Mouse (Mus musculus) CD4-positive helper T cell, adult 2 months (primary cell): ENCODE data around the gene Fnbp1l.

Experiments
- DNase-seq: peaks from one replicate; pipeline ENCODE4 v3.0.0-alpha.2; 2012; ENCODE audit warnings: low read depth, missing footprints, low spot score

Fnbp1l gene

DNA sequence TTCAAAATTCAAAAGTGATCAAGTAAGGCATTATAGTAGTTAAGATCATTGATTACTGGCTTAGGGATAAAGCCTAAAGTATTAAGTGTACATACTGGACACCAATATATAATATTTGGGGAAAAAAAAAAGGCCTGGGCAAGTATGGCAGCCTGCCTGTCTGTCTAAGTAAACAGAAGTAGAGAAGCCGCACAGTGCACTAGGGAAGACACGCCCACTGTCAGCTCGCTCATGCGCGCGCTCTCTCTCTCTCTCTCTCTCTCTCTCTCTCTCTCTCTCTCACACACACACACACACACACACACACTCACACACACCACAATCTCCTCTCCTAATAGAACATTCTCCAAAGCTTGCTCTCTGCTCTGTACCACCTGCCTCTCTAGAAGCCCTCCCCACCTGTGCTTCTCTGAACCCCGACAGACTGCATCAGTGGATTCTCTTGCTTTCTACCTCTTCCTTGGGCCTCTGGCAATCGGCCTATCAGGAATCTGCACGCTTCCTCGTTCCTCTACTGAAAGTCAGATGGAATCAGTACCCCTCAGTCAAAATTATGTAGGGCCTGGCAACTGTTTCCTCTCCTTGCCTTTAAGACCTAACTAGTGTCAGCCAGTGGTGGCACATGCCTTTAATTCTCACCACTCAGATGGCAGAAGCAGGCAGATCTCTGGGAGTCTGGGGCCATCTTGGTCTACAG lies 13.3 kb downstream of the Fnbp1l start:
- DNase-seq = no peak

DNA sequence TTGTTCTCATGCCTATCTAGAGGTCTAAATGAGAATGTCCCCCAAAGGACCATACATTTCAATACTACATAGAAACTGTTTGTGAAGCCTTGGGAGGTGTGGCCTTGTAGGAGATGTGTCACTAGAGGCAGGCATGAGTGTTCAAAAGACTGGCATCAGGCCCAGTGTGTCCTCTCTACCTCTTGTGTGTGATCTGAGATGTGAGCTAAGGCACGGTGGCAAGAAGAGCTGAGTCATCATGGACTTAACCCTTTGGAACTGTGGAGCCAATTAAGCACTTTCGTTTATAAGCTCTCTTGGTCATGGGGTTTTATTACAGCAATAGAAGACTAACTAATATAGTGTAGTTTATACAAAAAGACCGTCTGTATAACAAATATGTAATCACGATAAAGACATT lies 16.3 kb downstream of the Fnbp1l start:
- DNase-seq = no peak

DNA sequence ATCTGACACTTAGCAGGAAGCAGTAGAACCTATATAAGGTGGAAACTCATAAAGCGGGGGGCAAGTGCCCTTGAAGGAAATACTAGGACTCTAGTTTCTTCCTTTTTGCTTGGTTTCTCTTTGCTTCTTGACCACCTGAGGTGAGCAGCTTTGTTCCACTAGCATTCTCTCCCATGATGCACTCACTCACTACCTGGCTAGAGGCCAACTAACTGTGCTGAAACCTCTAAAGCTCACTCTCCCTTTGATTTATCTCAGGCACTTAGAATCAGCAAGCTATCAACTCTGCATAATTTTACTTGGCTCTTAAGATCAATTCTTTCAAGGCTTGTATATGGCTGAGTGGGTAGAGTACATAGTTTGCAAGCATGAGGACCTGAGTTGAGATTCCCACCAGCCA lies 17.1 kb downstream of the Fnbp1l start:
- no peak for DNase-seq

DNA sequence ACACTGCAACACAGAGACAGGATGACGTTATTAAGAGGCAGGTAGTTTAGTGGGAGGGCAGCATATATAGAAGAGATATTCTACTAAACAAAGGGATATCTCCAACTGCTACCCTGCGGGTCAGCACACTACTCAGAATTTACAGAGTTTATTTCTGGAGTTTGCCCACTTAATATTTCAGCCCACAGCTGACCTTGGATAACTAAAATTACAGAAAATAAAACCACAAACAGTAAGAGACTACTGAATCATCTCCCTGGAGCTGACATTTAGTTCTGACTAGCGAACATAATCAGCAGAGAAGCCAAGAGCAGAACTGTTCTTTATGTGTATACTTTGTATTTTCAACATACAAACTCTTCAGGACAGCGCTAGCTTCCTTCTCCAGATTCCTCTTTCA lies 20.2 kb downstream of the Fnbp1l start:
- no peak for DNase-seq

DNA sequence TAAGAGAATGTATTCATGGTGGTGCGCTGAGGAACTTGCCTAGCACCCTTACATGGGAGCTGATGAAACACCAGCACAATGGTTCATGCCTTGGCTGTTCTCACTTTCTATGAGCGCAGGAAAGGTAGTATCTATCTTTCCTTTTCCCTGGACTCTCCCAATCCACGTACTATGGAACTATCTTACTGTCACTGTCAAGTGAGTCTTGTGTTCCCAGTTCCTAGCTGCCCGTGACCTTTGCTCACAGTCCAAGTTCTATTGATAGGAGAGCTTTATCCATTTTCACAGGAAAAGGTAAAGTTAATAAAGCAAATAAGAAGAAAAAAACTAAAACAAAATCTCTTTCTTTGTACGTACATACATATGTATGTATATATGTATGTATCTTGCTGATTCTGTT lies 28.7 kb downstream of the Fnbp1l start:
- no peak for DNase-seq

DNA sequence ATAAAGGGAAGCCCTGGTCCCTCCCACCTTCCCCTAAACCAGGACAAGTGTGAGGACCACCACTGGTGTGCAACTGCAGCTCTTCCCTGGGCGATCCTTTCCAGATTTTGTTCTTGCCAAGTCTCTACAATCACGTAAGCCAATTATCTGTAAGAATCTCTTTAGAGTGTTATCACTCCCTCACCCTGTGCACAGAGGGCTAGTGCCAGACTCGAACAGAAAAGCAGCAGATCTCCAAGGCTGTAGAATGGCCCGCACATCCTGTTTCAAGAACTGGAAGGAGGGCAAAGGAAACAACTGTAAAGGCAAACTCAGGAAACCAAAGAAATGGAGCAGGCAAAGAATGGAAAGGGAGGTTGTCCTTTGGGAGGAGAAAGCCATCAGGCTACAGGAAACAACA lies 29.2 kb downstream of the Fnbp1l start:
- no peak for DNase-seq

DNA sequence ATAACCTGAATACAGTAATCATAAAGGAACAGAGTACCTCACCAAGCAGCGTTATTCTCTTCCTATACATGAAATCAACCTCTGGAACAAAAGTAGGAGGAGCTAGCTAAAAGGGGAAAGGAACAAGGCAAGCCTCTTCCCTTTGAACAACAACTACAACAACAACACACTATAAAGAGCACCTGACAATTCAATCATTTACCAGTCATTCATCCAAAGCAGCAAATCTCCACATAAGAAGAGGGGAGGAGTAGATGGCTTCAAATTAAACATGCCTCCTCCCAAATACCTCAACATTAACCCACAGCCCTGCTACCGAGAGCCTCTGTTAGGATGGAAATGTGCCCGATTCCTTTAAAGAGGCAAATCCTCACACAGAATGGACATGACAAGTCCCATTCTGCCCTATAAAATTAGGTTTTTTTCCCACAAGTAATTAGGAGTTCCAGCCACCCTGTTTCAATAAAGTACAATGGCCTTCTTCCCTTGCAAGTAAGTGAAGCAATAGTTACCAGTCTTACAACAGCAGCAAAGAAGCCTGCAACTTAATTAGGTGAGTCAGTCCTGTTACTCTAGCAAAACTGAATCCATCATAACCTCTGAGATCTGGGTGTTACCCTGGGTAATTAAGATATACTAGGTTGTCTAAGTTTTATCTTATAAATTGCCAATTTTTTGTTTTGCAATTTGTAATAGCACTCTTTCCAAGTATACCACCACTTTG lies 32.4 kb downstream of the Fnbp1l start:
- no peak for DNase-seq

DNA sequence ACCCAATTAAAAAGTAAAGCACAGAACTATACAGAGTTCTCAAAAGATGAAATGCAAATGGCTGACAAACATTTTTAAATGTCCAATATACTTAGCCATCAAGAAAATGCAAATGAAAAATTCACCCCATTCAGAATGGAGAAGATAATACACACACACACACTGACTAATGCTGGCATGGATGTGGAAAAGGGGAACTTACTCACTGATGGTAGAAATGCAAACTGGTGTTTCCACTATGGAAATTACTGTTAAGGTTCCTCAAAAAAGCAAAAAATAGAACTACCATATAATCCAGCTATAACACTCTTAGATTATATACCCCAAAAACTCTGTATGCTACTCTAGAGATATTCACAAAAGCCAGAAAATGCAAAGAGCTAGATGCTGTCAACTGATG lies 42.2 kb downstream of the Fnbp1l start:
- DNase-seq = no peak

DNA sequence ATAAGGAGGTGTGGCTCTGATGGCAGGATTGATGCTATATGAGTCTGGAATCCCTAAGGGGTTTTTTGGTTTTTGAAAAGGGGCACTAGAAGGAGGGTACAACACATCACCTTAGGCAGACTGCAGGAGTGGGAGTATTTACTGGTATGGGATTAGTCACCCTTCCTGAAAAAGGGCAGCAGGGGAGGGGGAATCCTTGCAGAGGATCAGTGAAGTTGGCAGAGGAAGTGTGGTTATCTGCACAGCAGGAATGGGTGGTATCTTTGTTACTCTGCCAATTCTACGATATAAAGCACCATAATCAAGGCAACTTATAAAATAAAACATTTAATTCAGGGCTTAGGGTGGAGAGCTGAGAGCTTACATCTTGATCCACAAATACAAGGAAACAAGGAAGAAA lies 44.6 kb downstream of the Fnbp1l start:
- DNase-seq = no peak

DNA sequence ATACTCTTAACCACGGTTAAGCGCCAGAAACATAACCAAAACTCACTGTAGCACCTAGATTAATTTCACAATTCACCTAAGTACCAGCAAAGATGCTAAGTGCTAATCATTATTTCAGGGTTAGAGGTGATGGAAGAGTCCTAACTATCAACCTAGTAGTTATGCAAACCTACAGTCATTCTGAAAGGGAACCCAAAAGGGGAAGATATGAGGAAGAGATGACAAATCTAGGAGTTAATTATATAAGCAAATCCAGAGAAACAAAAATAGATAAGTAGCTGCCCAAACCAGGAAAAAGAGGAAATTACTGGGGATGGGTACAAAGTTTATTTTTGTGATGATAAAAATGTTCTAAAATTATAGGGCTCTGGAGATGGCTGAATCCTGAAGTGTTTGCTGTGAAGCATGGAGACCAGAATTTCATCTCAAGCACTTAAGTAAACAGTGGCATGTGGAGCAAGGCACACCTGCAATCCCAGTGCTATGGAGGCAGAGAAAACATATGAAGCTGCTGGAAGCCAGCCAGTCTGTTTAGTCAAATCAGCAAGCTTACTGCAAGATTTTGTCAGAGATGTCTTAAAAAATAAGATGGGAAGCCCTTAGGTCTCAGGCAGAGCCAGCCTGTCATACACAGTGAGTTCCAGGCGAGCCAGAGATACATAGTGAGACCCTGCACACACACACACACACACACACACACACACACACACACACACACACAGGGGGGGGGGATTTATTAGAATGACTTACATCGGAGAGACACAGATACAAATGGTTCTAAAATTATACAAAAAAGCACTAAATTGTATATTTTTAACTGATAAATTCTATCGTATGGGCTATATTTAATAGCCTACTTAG lies 45.9 kb downstream of the Fnbp1l start:
- DNase-seq = no peak

DNA sequence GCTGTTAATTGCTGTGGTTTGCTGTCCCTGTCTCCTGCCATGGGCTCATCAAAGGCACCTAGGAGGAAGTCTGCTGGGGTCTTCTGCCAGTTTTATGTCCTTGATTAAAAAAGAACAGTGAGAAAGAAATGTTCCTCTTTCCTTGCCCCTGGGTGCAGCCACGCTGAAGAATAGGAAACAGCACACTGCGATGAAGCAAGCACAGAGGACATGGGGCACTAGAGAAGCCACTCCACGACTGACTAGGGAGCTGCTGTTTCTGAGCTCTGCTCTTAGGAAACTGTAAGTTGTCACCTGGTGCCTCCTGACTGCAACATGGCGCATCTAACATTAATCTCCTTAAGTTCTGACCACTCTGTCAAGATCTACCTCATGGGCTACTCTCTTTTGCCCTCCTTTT lies 53.0 kb downstream of the Fnbp1l start:
- DNase-seq = no peak

DNA sequence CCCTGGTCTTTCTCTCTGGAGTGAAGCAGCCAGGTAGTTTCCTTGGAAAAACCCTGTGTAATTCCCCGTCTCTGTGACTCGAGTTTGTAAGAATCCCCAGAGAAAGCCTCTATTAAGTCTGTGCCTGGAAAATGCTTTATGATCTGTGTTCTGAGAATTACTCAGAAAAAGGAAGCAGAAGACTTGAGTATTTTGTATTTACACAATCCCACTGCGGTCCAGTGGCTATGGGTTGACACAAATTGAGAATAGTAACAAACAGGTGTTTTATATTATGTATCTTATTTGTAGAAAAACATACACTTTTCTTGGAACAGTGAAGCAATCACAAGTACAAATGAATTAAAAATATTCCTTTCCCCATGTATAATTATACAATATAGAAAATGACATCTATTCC lies 53.4 kb downstream of the Fnbp1l start:
- DNase-seq = no peak

DNA sequence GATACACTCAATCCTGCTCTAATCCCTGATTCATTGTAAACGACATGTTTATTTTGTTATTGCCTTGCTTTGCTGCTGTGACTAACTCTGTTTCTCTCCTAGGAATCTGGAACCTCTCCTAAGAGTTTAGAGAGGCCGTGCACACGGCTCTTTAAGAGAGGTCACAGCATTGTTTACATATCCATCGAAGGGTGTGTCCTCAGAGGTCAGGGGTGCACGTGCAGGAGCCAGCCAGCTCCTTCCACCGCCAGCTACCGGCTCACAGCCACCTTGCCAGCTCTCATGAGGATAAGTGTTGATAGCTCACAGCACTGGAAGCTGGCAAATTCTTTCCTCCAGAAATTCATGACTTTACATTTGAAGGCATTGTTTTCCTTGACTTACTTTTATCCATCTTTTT lies 54.2 kb downstream of the Fnbp1l start:
- DNase-seq = no peak

DNA sequence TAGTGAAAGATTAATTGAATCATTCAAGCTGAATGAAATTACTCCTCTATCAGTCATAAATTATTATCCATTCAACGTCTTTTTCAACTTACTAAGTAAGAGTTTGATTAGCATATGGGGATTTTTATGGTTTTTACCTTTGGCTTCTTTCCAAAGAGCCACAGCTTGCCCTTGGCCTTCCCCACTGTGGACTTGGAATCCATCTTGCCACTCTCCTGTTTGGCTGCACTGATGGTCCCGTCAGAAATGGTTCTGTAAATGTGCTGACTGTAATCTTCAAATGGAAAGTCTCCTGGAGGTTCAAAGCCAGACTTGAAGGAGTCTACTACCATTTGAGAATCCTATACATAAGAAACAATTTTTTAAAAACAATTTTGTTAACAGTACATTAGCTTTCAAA lies 61.7 kb downstream of the Fnbp1l start:
- DNase-seq = no peak

DNA sequence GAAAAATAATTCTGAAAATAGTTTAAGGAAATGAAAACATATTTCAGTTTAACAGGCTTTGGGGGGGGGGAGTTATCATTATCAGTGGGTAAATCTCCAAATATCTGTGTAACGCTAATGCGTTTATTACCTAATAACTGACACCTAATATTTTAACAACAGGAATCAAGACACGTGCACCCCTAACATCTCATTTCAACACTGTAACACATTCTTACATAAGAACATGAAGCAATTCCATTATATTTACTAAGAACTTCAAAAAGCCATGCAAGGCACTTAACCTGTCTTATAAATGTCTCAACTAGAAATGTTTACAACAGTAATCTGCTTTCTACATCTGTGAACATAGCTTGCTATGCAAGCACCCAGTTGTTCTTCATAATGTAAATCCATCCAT lies 68.3 kb downstream of the Fnbp1l start:
- DNase-seq = no peak

DNA sequence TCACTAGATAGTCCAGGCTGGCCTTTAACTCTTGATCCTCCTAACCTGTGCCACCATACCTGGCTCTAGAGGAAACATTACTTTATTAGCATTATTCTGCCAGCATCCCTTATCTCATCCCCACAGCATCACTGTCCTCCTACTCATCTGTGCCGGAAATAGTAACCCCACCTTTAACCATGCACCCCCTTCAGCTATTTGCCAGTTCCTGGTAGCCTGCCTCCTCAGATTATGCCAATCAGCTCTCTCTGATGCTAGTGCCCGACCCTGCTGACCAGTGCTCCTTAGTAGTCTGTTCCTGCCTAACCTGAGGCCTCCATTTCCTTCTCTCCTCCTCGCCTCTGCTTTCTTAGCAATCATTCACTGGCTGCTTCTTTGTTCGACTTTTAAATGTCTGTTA lies 72.0 kb downstream of the Fnbp1l start:
- DNase-seq = no peak

DNA sequence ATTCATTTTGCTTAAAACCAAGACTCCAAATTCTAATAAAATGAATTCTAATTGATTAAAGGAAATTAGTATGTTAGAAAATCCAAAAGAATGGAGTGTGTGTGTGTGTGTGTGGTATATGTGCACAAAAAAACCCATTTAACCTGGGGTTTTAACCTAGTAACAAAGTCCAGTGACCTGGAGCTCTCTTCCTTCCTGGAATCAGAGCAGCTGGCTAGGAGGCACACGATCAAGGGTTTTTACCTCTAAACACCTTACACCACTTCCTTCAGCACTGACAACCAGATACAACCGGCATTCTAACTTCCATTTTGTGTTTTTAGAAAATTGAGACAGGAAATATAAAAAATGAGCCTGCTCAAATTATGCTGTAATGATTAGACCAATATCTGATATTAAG lies 74.2 kb downstream of the Fnbp1l start:
- no peak for DNase-seq

DNA sequence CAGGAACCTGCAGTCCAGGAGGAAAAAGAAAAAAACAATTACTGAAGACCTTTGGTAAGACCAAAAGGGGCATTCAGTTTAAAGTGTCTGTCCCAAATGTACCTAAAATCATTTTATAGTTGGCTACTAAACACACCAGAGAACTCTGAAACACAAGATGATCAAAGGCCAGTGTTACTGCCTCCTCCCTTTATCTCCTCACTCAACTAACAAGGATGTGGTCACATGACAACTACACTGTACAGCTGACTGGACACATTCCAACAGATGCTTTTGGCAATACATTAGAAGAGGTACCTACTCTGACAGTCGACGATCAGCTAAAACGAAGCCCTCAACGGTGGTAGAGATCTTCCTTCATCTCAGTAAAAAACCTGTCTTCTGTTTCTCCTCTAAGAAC lies 78.6 kb downstream of the Fnbp1l start:
- no peak for DNase-seq

DNA sequence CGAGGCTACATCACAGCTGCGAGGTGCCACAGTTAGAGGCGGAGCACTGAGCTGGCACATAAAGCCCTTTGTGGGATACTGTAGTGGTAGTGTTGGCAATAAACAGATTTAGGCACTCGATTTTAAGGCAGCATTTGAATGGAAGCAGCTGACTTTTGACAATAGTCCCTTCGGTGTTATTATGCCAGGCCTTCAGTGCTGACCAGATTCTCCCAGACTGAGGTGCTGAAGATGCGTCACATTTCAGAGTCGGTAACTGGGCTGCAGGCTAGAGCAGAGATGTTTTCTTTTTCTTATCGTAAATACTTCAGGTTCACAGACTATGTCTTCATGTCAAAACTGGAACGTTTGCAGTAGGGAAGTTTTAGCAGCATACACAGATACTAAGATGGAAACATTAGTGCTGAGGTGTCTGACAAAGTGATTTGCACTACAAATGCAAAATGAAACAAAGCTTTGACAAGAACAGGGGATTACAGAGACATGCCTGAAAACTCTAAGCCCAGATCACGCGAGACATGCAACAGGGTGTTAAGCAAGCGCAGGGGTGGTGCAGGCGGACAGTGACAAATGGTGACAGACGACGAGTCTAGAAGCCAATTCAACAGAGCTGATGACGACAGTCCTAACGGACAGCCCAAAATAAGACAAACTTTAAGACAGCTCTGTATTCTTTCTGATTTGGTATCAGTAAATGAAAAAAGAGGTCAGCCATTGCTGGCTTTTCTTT lies 79.4 kb downstream of the Fnbp1l start:
- no peak for DNase-seq

DNA sequence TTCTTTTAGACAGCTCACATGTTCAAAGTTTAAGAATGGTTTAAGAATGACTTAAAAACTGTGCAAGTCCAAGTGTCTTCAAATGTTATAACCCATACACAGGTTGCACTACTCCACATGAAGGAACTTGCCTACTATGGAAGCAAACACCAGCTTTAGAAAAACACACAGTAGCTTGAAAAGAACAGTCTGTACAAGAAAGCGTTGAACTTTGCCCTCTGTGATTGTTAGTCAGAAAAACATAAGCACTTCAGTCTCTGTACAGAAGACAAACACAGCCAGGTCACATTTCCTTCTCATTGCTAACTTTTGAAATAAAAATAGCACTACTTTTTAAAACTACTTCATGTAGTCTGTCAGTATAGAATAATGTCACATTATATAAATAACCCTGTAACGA lies 80.7 kb downstream of the Fnbp1l start:
- no peak for DNase-seq

DNA sequence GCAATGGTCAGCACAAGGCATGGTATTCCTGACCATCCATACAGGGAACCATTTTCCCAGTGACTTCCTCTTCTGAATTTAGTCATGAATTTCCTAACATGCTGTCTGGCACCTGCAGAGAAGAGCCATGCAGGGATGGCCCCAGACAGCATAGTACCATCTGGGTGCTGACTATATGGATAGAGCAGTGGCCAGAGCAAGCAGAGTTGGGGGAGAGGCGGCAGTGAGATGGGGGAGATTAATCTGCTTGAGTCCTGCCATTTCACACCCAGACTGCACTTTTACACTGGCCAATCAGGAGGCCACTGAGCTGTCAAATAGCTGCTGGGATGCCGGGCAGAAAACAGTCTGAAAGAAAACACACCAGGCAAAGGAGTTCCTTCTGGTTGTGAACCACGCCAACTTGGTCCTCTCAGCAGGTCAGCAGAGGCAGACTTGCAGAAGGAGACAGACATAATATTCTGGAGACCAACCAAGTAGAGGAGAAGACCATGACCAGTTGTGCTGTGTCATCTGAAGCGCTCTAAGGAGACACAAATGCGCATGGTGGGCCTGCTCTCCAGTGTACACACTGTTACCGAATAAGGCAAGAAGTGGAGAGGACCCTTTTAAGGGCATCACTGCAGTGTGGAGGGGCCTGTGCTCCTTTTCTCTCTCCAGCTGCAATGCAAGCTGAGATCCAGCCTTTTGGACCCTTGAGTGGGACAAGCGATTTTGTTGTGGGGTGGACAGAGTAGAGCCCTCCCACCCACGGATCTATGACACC lies 83.4 kb downstream of the Fnbp1l start:
- DNase-seq = no peak
